Mouse (Mus musculus) forebrain, embryonic 13.5 days (tissue): ENCODE data around the gene Irgc1. TPM values are rescaled to one million over a fixed set of nuclear protein-coding genes. Genes with fewer than 3 reads are reported as not detected.
"Not testable (repeated sequence)": the region's sequence is repeated elsewhere in the genome, so short reads cannot be mapped to it uniquely, and the experiment has no call there.

Source experiments
- ATAC-seq: fragments of 200-750 bp; cut with Nextera tagmentation; 2 replicates; pipeline ENCODE4 v1.8.0; 2017
- H3K27ac ChIP-seq: fragments of 300-500 bp; sonication (generic); 2 replicates; pipeline ENCODE4 v1.5.1; 2015; ENCODE audit warnings: inconsistent platforms, mild to moderate bottlenecking, moderate library complexity
- H3K27me3 ChIP-seq: fragments of 300-500 bp; sonication (generic); 2 replicates; pipeline ENCODE4 v1.6.1; 2015; ENCODE audit warnings: mild to moderate bottlenecking, inconsistent platforms
- H3K36me3 ChIP-seq: fragments of 300-500 bp; sonication (generic); 2 replicates; pipeline ENCODE4 v1.6.1; 2015; ENCODE audit warnings: mild to moderate bottlenecking, inconsistent platforms; ENCODE audit not compliant: poor library complexity, severe bottlenecking
- H3K4me1 ChIP-seq: fragments of 300-500 bp; sonication (generic); 2 replicates; pipeline ENCODE4 v1.6.1; 2015; ENCODE audit warnings: inconsistent platforms
- H3K4me2 ChIP-seq: fragments of 300-500 bp; sonication (generic); 2 replicates; pipeline ENCODE4 v1.6.1; 2015; ENCODE audit warnings: inconsistent platforms, mild to moderate bottlenecking, moderate library complexity
- H3K4me3 ChIP-seq: fragments of 300-500 bp; sonication (generic); 2 replicates; pipeline ENCODE4 v1.5.1; 2015; ENCODE audit warnings: mild to moderate bottlenecking, inconsistent platforms
- H3K9ac ChIP-seq: fragments of 300-500 bp; sonication (generic); 2 replicates; pipeline ENCODE4 v1.6.1; 2015; ENCODE audit warnings: mild to moderate bottlenecking, inconsistent platforms
- H3K9me3 ChIP-seq: fragments of 300-500 bp; sonication (generic); replicated peaks from 2 replicates; pipeline ENCODE4 v1.6.1; 2016; ENCODE audit warnings: inconsistent platforms
- WGBS: fragments of 180-500 bp; shearing (Covaris S2); methylation state at CpG from one replicate; pipeline ENCODE4 v1.1.7; 2015; 5-methylcytosine and 5-hydroxymethylcytosine counted together
- polyA plus RNA-seq: library from polyadenylated mRNA; unstranded; fragments of >200 nt; fragmentation: Nextera tagmentation; extraction: Ambion mirVana; gene quantifications from 2 replicates; pipeline ENCODE4 v1.2.1, GENCODE M21; 2015

The Irgc1 gene
- polyA plus RNA-seq, 1 experiment from 2014 or later, result 0.15 TPM

DNA sequence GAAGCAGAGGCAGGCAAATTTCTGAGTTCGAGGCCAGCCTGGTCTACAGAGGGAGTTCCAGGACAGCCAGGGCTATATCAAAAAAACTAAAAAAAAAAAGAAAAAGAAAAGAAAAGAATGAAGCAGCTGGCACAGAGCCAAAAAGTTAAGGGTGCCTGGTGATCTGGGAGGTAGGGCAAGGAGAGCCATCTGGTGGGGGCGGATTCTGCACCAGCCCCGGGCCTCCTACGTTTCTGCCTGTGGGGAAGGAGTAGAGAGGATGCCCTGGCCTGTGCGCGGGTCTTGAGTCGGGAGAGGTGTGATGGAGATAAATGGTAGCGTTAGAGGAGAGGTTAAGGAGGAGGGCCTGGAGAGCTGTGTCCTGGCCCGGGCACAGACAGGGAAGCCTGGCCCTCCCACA is 43.9 kb downstream of the Irgc1 start:
- no peaks in the 10 kb centered on the region for H3K9me3 ChIP-seq
- no peaks in the 10 kb centered on the region for H3K27me3 ChIP-seq
- no peak for ATAC-seq
- H3K4me1 ChIP-seq, result peaks cover 8% of the 10 kb centered on the region
- WGBS, result 94% methylated on average over 9 of the region's 9 CpGs
- no peak overlapping the region for H3K4me3 ChIP-seq
- H3K4me2 ChIP-seq, result no peak overlapping the region
- H3K9ac ChIP-seq, result no peak overlapping the region
- H3K36me3 ChIP-seq, result peaks cover 71% of the 10 kb centered on the region
- H3K27ac ChIP-seq, result no peak overlapping the region

DNA sequence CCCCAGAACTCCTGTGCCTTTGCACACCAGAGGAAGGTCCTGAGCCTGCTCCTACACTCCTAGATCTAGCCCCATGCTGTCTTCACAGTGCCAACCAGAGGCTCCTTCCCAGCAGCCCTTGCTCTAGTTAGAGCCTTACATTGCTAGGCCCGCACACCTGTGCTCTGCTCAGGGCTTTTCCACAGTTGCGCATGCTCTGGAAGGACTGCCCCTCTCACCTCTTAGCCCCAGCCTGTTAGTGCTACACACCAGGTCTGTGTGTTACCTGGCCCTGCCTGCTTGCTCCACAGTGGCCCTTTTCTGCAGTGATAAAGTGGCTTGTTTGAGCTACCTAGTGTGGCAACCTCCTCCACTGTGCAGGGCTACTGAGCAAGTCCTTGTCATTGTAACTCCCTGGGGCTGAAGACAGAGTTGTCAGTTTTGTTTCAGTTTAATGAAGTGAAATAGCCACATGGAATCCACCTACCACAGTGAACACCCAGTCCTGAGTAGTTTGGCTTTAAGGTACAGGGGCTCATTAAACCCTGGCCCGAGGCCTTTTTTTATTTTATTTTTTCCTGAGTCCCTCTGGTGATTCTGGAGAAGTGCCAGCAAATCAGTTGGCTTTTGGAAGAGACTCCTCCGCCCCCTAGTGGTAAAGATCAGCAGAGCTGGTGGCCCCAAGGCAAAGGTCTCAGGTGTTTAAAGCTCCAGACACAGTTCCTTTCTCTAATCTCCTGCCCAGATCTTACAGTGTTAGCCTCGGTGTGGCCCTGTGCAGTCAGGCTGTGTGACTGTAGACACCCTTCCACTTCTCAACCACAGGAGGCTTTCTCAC is 45.4 kb downstream of the Irgc1 start:
- peak overlapping the region; percentile 50; the same call in 1 of the 2 replicates for H3K9ac ChIP-seq
- WGBS, result 46% methylated on average over 5 of the region's 5 CpGs
- H3K27me3 ChIP-seq, result no peaks in the 10 kb centered on the region
- no peaks in the 10 kb centered on the region for H3K9me3 ChIP-seq
- ATAC-seq, result peak; percentile 37
- H3K4me1 ChIP-seq, result peaks cover 8% of the 10 kb centered on the region
- H3K36me3 ChIP-seq, result peaks cover 74% of the 10 kb centered on the region
- peak overlapping the region; percentile 69; the same call in 1 of the 2 replicates for H3K27ac ChIP-seq
- H3K4me2 ChIP-seq, result no peak overlapping the region
- no peak overlapping the region for H3K4me3 ChIP-seq

DNA sequence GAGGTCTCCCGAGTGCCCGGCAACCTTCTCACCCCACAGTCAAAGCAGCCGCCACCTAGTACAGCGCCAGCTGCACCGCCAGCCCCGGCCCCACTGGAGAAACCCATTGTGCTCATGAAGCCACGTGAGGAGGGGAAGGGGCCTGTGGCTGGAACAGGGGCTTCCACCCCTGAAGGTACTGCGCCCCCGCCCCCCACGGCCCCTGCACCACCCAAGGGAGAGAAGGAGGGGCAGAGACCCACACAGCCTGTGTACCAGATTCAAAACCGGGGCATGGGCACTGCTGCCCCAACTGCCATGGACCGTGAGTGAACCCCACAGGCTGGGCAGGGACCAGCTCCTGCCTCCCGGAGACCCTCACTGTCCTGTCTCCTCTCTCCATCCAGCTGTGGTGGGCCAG is 46.4 kb downstream of the Irgc1 start:
- H3K4me1 ChIP-seq, result peaks cover 11% of the 10 kb centered on the region
- H3K27me3 ChIP-seq, result no peaks in the 10 kb centered on the region
- no peak overlapping the region for H3K27ac ChIP-seq
- WGBS, result 88% methylated on average over 13 of the region's 13 CpGs
- H3K9ac ChIP-seq, result no peak overlapping the region
- H3K4me2 ChIP-seq, result no peak overlapping the region
- no peaks in the 10 kb centered on the region for H3K9me3 ChIP-seq
- ATAC-seq, result no peak
- H3K4me3 ChIP-seq, result no peak overlapping the region
- H3K36me3 ChIP-seq, result peaks cover 72% of the 10 kb centered on the region

- Histone ChIP-seq H3K9ac (no peak overlapping the region), H3K27ac (no peak overlapping the region), H3K36me3 (peaks cover 56% of the 10 kb centered on the region), H3K9me3 (no peaks in the 10 kb centered on the region), H3K27me3 (no peaks in the 10 kb centered on the region), H3K4me2 (no peak overlapping the region), H3K4me1 (peaks cover 17% of the 10 kb centered on the region), H3K4me3 (no peak overlapping the region)
- WGBS, result over 99% methylated on average over 9 of the region's 9 CpGs
- ATAC-seq, result no peak
Observed at GRCm38 (mm10) chr7:24402851-24403250, 49.2 kb downstream of the Irgc1 start.

GRCm38 (mm10) chr7:24400489-24400888 is 51.6 kb downstream of the Irgc1 start:
- H3K27me3 ChIP-seq, H3K4me1 ChIP-seq, H3K27ac ChIP-seq, H3K9me3 ChIP-seq, H3K9ac ChIP-seq, ATAC-seq: not testable (repeated sequence)
- H3K4me2 ChIP-seq, result peak overlapping the region; percentile 66
- peaks cover 37% of the 10 kb centered on the region for H3K36me3 ChIP-seq
- 93% methylated on average over 4 of the region's 4 CpGs for WGBS
- peak overlapping the region; percentile 57 for H3K4me3 ChIP-seq

DNA sequence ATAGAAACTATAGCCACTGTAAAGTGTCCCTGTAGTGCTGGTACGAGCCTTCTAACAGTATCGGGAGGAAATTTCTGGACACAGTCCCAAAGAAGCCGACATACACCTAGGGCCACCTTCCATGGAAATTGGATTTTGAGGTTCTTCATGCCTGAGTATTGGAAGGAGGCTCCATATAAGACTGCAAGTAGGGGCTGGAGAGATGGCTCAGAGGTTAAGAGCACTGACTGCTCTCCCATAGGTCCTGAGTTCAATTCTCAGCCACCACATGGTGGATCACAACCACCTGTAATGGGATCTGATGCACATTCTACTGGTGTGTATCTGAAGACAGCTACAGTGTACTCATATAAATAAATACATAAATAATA is 52.0 kb downstream of the Irgc1 start:
- WGBS, result 12% methylated on average over 3 of the region's 3 CpGs
- ATAC-seq, result no peak; the same call in 1 of the 2 replicates

GRCm38 (mm10) chr7:24399256-24400081 is 52.6 kb downstream of the Irgc1 start, which contains the start of gene Smg9:
Smg9 (plus strand) TSS chr7:24399619.
- Histone ChIP-seq H3K36me3 (peaks cover 27% of the 10 kb centered on the region), H3K4me1 (peaks cover 9% of the 10 kb centered on the region; the same call in 1 of the 2 replicates), H3K4me3 (peak within 1 kb of the TSS; percentile 57), H3K9ac (peak within 1 kb of the TSS; percentile 72), H3K9me3 (no peaks in the 10 kb centered on the region), H3K4me2 (peak within 1 kb of the TSS; percentile 66), H3K27me3 (no peaks in the 10 kb centered on the region), H3K27ac (peak within 1 kb of the TSS; percentile 94)
- ATAC-seq, result peak; percentile 96
- 2% methylated on average over 66 of the region's 66 CpGs for WGBS

More for the DNA sequence above, 52.0 kb downstream of the Irgc1 start:
- Histone ChIP-seq H3K9ac (peak overlapping the region; percentile 72), H3K27me3 (no peaks in the 10 kb centered on the region), H3K4me1 (peaks cover 9% of the 10 kb centered on the region; the same call in 1 of the 2 replicates), H3K4me3 (peak overlapping the region; percentile 57), H3K9me3 (no peaks in the 10 kb centered on the region), H3K27ac (peak overlapping the region; percentile 94), H3K4me2 (peak overlapping the region; percentile 66), H3K36me3 (peaks cover 33% of the 10 kb centered on the region)

DNA sequence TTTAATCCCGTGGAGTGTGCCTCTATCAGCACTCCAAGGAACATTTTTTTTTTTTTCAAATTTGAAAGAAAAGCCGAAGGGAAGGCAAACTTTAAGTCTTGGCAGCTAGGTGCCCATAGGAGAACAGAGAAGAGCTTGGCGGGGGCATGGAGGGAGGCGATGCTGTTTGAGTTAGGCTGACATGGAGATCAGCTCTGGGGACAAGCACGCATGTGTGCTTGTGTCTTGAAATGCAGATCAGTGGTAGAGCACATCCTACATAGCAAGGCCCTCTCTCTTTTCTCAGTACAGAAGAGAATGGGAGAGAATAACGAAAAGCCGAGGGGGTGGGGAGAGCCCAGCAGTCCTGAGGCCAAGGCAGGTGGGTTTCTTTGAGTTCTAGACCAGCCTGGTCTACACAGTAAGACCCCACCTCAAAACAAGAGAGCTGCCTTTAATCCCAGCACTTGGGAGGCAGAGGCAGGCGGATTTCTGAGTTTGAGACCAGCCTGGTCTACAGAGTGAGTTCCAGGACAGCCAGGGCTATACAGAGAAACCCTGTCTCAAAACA is 53.7 kb downstream of the Irgc1 start:
- Histone ChIP-seq H3K4me2 (no peak overlapping the region), H3K4me1 (peaks cover 9% of the 10 kb centered on the region; the same call in 1 of the 2 replicates), H3K36me3 (peaks cover 18% of the 10 kb centered on the region), H3K9me3 (no peaks in the 10 kb centered on the region), H3K27me3 (no peaks in the 10 kb centered on the region), H3K9ac (no peak overlapping the region), H3K27ac (no peak overlapping the region), H3K4me3 (no peak overlapping the region)
- ATAC-seq, result no peak
- WGBS, result 97% methylated on average over 8 of the region's 8 CpGs

DNA sequence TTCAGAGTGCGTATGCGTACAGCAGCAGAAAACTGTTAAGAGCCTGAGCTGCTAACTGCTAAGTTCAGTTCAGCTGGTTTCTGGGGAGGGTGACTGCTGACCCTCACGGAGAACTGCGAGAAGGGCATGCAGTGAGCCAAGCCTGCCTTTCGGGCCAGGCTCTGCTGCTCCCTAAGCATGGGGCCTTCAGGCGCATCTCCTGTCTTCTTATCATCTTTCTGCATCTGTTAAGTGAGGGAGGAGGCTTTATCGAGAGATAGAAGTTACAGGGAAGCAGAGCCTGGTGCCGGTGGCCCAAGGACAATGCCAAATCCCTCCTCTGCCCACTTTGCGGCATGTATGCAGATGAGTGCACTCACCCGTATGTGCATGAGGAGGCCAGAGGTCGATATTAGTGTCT is 55.3 kb downstream of the Irgc1 start:
- Histone ChIP-seq H3K27ac (no peak overlapping the region), H3K9ac (no peak overlapping the region), H3K36me3 (peaks cover 2% of the 10 kb centered on the region; the same call in 1 of the 2 replicates), H3K9me3 (no peaks in the 10 kb centered on the region), H3K4me3 (no peak overlapping the region), H3K27me3 (no peaks in the 10 kb centered on the region), H3K4me1 (peaks cover 9% of the 10 kb centered on the region; the same call in 1 of the 2 replicates), H3K4me2 (no peak overlapping the region)
- no peak for ATAC-seq
- WGBS, result 82% methylated on average over 11 of the region's 11 CpGs

GRCm38 (mm10) chr7:24394475-24395161 is 57.5 kb downstream of the Irgc1 start:
- H3K4me1 ChIP-seq, result no peaks in the 10 kb centered on the region
- H3K4me2 ChIP-seq, result no peak overlapping the region
- H3K27me3 ChIP-seq, result no peaks in the 10 kb centered on the region
- 91% methylated on average over 15 of the region's 15 CpGs for WGBS
- H3K4me3 ChIP-seq, result no peak overlapping the region
- no peaks in the 10 kb centered on the region for H3K36me3 ChIP-seq
- no peaks in the 10 kb centered on the region for H3K9me3 ChIP-seq
- no peak for ATAC-seq
- no peak overlapping the region for H3K9ac ChIP-seq
- no peak overlapping the region for H3K27ac ChIP-seq

GRCm38 (mm10) chr7:24394054-24394453 is 58.0 kb downstream of the Irgc1 start:
- Histone ChIP-seq H3K4me1 (no peaks in the 10 kb centered on the region), H3K4me3 (no peak overlapping the region), H3K27ac (no peak overlapping the region), H3K27me3 (no peaks in the 10 kb centered on the region), H3K36me3 (no peaks in the 10 kb centered on the region), H3K4me2 (no peak overlapping the region), H3K9ac (no peak overlapping the region), H3K9me3 (no peaks in the 10 kb centered on the region)
- ATAC-seq, result no peak
- WGBS, result 84% methylated on average over 3 of the region's 3 CpGs
